Mouse (Mus musculus) megakaryocyte, adult 5-6 weeks (primary cell): ENCODE measurements at regions not wholly inside any gene's neighbourhood (a gene's known extent, or its start where the extent isn't known, plus 50 kb on each side); places are given as distances from the start of the nearest gene placed in this dataset.

Experiments
- ATAC-seq: 2 replicates; pipeline ENCODE4 v1.8.0; 2016; ENCODE audit warnings: mild to moderate bottlenecking, inconsistent platforms; ENCODE audit not compliant: poor library complexity, severe bottlenecking

DNA sequence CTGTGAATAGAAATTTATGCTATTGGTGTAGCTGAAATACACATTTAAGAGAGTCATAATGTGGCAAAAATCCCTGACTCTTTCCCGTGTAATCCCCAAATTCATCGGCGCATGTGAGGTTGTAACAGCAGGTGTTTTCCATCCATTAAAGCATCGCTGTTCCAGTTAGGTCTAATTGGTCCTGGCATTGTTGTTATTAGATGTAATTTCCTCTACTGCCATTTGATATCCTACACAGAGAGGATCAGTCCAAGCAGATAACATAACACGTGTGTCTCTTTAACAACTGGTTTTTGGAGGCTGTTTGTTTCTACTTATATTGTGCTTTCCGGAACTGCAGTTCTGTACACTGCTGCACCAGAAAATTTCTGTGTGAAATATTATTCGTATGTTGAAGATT is 101.8 kb downstream of the Vgll3 start:
- ATAC-seq = no peak

DNA sequence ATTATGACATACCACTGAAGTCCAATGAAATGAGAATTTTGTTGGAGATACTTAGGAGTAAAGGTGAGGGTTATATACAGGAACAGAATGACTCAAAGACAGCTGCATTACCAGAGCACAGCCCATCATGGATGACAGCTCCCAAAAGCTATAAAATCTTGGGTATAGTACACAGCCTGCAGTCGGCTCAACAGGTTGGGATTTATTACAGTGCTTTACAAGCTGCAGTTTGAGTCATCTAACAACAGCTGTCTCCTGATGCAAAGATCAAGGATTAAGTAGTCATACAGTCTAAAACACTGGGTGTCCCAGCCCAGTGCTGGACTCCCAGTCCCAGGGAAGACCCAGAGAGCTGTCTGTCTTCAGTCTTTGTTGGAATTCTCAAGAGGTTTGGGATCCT is 110.9 kb downstream of the Vgll3 start:
- ATAC-seq = no peak

DNA sequence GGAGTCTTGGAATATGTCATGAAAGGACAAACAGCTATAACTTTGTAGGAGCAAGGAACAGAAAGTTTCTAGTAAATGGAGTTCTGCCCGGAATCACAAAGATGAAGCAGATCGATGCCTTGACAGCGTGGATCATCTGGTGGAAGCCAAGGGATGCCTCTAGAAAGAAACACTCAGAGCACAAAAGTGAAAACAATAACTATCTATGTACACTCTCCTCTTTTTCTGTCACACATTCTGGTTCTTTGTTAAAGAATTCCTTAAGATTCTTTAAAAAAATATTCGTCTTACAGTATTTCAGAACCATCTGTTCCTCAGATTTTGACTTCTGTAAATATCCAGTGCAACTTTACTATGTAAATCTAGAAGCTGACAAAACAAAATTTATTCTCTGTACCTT is 148.8 kb downstream of the Vgll3 start:
- ATAC-seq = no peak

DNA sequence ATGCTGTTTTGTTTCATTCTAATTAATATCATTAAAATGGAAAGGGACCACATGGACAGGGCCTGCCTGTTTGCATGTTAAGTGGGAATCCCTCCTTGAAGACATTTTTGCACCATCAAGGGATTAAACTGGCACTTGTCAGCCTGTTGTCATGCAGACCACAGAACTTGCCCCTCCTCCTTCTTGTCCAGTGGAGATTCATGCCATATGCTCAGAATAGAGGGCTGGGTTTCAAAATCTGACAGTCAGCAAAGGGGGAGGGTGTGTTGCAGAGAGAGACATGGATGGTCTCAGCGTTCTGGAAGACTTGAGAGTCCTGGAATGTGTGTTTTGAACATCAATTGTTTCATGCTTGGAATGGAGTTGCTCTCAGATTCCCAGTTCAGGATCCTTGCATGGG is 149.2 kb downstream of the Vgll3 start:
- ATAC-seq = no peak

DNA sequence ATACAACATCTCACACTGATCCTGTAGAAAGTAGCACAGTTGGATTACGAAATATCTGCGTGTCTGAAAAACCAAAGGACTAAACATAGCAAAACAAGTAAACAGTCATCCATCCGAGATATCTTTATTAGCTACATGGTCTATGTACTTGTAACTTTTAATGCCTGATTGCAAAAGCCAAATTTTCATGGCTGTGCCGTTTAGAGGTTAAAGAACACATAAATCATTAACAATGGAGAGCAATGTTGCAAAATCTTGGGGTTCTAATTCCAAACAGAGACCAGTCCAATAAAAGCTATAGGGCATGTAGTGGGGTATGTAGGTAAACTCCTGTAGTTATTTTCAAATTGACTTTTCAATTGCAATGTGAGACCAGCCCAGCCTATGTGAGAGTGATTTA is 162.0 kb downstream of the Vgll3 start:
- ATAC-seq = no peak

DNA sequence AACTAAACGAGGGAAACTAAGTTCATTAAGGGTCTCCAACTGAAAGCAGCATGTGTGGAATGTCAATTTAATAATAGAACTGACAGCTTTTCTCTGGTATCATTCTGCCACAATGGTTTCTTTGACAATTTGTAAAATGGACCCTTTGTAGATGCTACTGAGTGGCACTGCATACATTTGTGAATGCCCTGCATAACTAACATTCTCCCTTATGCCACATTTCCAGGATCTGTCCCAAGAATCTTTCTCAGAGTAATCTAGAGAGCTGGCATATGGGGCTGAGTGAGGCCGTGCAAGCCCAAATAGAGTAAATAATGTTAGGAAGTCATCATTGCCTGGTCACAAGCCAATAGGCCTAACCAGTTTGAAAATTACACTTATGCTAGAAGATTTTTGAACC is 172.1 kb downstream of the Vgll3 start:
- ATAC-seq = no peak

DNA sequence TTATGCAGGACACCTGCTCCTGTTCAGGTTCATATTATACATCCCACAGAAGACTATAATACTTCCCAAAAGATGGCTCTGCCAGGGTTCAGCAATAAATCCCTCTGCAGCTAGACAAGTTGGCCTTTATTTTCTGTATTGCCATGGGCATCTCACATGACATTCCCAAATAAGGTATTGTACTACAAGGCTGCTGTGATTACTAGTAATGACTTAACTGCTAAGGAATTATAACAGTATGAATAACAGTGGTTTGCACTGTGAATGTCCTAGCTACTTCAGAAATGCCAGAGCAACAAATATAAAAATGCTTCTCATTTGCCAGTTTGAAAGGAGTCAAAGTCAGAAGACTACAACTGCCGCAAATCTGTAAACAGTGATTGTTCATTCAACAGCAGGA is 184.3 kb downstream of the Vgll3 start:
- ATAC-seq = no peak

DNA sequence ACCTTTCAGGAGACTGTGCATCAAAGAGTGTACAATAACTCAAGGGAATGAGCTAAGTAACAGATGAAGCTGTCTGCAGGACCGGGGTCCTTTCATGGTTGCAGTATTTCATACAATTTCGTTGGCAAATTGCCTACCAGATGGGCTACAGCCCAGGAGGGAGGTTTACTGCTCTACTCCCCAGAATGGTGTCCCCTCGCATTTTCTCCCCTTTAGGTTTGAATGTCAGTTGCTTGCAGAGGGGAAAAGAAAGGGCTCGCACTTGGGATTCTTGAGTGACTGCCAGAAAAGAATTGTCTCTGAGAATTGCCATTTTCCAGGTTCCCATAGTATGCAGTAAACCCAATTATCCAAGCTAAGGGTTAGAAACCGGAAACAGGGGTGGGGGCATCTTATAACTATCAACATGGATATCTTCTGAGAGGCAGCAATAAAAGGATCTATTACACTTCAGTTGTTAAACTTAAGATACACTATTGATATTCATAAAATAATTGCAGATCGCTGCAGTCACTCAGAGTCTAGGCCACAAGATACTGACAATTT is 185.7 kb downstream of the Vgll3 start:
- ATAC-seq = no peak

DNA sequence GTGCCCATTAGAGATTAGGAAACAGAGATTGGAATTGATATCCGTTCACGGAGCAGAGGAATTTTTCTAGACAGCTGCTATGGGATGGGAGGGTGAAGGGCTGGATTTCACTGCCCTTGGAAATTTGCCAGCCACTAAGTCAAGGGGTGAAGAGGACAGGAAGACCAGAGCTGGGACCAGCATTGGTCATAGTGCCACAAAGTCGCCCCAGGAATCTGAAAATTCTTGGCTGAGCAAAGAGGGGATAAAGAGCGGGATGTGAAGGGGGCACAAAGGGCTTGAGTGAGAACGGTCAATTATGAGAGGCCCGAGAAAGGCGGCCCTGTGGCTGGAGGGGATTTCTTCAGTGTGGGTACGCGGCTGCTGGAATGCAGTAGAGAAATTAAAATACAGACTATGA is 189.6 kb downstream of the Vgll3 start:
- no peak for ATAC-seq

DNA sequence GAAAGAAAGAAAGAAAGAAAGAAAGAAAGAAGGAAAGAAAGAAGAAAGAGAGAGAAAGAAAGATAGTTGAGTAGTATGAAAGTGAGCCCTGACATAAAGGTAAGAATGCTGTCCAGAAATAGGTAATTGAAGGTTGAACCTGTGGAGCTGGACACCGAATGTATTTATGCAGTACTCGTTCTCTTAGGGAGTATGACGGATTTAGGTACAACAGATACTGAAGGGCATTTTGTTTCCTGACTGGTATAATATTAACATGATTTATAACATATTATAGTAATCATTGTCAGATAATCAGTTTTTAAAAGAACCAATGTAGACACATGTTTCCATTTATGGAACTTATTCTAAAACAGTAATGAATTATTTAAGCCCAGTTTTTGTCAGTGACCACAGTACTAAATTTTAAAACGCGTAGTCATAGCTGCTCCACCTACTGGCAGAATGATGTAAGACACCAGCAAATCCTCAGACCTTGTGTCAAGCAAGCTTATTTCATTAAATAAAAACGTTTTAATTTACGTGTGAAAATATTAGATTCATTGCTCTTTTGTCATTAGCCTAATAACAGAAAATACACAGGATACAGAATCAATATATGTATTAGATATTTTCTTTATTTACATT is 191.0 kb downstream of the Vgll3 start:
- ATAC-seq = peak; percentile 67

DNA sequence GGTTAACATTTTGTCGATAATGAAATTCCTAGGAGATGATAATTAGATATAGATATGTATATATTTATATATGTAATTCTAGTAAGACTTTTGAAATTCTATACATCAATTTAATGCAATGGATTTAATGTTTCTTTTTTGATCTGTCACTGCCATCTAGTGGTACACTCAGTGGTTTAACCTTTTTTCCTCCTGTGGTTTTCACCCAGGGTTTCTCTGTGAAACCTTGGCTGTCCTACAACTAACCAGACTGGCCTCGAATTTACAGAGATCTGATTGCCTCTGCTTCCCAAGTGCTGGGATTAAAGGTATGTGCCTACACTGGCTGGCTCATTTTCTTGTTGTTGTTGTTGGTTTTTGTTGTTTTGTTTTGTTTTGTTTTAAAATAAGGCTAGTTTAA is 198.6 kb downstream of the Vgll3 start:
- ATAC-seq = peak; percentile 49; the same call in 1 of the 2 replicates

DNA sequence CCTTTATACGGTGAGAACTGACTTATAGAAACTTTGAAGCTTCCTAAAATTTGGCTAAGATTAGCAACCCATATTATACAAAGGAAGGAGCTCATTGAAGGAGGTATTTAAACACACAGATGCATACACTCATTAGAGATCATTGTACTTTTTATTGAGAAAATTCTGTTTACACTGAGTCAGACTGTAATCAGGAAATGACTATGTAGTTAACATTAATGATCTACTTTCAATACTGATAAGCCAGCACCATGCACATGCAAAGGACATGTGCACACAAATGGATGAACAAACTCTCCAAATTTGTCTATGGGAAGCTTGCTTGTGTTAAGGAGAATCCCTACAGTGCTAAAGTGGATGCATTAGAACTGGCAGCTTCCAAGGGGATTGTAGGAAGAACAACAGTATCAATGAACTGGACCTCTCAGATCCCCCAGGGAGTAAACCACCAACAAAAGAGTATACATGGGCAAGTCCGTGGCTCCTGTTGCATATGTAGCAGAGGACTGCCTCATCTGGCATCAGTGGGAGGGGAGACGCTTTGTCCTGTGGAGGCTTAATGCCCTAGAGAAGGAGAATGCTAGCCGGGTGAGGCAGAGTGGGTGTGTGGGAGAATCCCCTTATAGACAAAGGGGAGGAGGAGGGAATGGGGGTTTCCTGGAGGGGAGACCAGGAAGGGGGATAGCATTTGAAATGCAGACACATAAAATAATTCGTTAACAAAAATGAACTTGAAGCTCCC is 200.0 kb downstream of the Vgll3 start:
- ATAC-seq = no peak

DNA sequence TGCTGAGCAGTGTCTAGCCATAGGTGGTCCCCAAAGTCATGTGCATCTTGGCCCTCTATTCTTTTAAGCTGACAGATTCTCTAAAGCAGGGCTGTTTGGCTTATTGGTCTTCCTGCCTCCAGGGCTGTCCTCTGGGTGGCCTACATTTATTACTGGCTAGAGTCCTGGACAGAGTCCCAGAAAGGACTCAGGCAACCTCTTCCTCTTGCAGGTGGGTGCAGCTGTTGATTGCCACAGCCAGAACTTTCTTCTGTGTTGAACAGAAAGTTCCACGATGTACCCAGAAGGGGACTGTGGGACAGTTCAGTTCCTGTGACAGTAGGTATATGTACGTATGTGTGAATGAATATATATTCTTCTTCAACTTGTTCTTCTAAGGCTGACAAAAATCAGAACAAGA is 202.0 kb downstream of the Vgll3 start:
- no peak for ATAC-seq

DNA sequence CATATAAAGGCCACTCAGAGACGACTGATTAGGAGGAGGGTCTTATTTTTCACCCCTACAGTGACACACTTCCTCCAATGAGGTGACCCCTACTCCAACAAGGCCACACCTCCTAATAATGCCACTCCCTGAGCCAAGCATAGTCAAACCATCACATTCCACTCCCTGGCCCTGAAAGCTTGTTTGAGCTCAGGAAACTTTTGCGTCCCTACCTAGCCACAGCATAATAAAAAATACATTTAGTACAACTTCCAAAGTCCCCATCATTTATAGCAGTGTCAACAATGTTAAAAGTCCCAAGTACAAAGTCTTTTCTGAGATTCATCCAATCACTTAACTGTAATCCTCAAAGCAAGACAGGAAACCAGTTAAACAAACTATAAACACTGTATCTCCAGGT is 208.3 kb downstream of the Vgll3 start:
- ATAC-seq = no peak
